Comparison of ENCODE assay signal across 8 mouse cellular contexts in the genomic region with DNA sequence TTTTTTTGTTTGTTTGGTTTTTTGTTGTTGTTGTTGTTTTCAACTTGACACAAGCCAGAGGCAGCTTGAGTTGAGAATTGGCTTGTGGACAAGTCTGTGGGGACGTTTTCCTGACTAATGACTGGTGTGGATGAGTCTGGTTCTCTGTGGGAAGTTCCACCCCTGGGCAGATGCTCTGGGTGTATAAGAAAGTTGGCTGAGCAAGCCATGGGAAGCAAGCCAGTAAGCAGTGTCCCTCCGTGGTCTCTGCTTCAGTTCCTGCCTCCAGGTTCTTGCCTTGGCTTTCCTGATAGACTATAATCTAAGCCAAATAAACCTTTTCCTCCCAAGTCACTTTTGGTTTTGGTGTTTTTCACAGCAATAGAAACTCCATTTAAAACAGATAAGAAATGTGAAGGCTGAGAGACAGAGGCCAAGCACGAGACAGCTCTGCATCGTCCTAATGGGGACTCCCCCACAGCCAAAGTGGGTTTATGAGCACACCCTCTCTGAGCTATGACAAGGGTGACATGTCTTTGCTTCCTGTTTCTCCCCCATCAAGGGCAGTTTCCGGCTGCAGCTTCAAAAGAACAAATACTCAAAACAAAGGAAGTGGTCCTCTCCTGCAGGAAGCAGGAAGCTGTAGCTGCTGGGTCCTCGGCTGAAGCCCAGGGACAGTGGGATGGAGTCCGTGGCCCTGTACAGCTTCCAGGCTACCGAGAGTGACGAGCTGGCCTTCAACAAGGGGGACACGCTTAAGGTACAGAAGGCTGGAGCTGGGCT. TPM values are rescaled to one million over a fixed set of nuclear protein-coding genes. Genes with fewer than 3 reads are reported as not detected.
DNase-seq lines count a peak whose midpoint lies in the region; TF ChIP-seq lines count a peak whose summit lies in the region.

TSS of gene Grap (plus strand) at position 580 of the 762 bp plus-strand sequence.

- no peak for DNase-seq in gastrocnemius, adult 2 months
- no peak for DNase-seq in gastrocnemius, postnatal 4 days (ENCODE audit: low spot score in 2 of 2)
- DNase-seq in heart, adult 11 months: peak; percentile 98
- DNase-seq in kidney, adult 18-20 months: peak; percentile 45
- peak; percentile 68 for DNase-seq in lung, postnatal 10 days
- DNase-seq in thymus, postnatal 36 days: peak; percentile 71 to 78
- no peak for DNase-seq in MN1 (ENCODE audit: low spot score)
- no peak for DNase-seq in right cerebral cortex, postnatal 14 days

- intact Hi-C loops in gastrocnemius, adult 2 months (cut with DNase I): no loop called here

- H3K27ac ChIP-seq in gastrocnemius, adult 2 months: peak within 1 kb of the TSS; percentile 77

- no peak for TF ChIP-seq CTCF in gastrocnemius, adult 2 months (IDR thresholded peaks at IDR 0.05)

- peak within 1 kb of the TSS; percentile 68 for H3K4me3 ChIP-seq in gastrocnemius, adult 2 months

RNA-seq across cellular contexts. Expression of gene Grap, which starts in this region (rescaled TPM):
- total RNA-seq in gastrocnemius, adult 2 months (2021): 1 to 10 TPM; 3.2 to 3.3 TPM
- total RNA-seq in gastrocnemius, postnatal 4 days (2021): 1 to 10 TPM; 7.0 to 7.8 TPM

Comparison
In these comparisons a context has a peak if more than half of its experiments do, and no peak if none do; other contexts are left out.
1. DNase-seq: peak in heart, adult 11 months (single experiment), kidney, adult 18-20 months (single experiment), lung, postnatal 10 days (single experiment) and thymus, postnatal 36 days (2 of 2); none in gastrocnemius, adult 2 months (single experiment), gastrocnemius, postnatal 4 days (0 of 2), MN1 (single experiment) and right cerebral cortex, postnatal 14 days (single experiment).